Mouse (Mus musculus) CH12.LX (cell line): ENCODE measurements around the gene Tmem207. TPM values are rescaled to one million over a fixed set of nuclear protein-coding genes. Genes with fewer than 3 reads are reported as not detected.
"Not testable (repeated sequence)": the region's sequence is repeated elsewhere in the genome, so short reads cannot be mapped to it uniquely, and the experiment has no call there.

ENCODE experiments used
- DNase-seq: peaks from one replicate; pipeline ENCODE4 v3.0.0-alpha.2; 2013; ENCODE audit errors: extremely low read depth
- H3K27ac ChIP-seq: 2 replicates; pipeline ENCODE4 v1.5.1; 2012; ENCODE audit warnings: low read depth, mild to moderate bottlenecking, control low read depth, moderate library complexity; ENCODE audit not compliant: insufficient read depth
- H3K27me3 ChIP-seq: replicated peaks from 2 replicates; pipeline ENCODE3; 2012; ENCODE audit warnings: inconsistent platforms
- H3K36me3 ChIP-seq, 2 experiments: replicated peaks in 1 of 2; 2 replicates each; pipeline versions ENCODE3 to v1.6.1; 2012; ENCODE audit warnings: inconsistent platforms in 1 of 2, low read length in 1 of 2, mild to moderate bottlenecking in 1 of 2, mixed read lengths in 1 of 2, moderate library complexity in 1 of 2; ENCODE audit not compliant: control insufficient read depth in 1 of 2, insufficient read depth in 1 of 2
- H3K4me1 ChIP-seq, 2 experiments: 2 replicates each; pipeline ENCODE4 v1.6.1; 2012; ENCODE audit warnings: inconsistent platforms in 1 of 2, moderate library complexity in 1 of 2; ENCODE audit not compliant: insufficient read depth in 2 of 2, control insufficient read depth in 1 of 2
- H3K4me2 ChIP-seq: 2 replicates; pipeline ENCODE4 v1.6.1; 2012; ENCODE audit warnings: low read depth, mild to moderate bottlenecking, control low read depth; ENCODE audit not compliant: poor library complexity, insufficient read depth, severe bottlenecking
- H3K4me3 ChIP-seq, 3 experiments: fragments of 150-350 bp in 1 of 3; sonication (generic) in 1 of 3; replicated peaks in 1 of 3; 2 replicates each; pipeline versions ENCODE3 to v1.5.1; 2011 to 2012; ENCODE audit warnings: low read depth in 2 of 3, low read length in 2 of 3, mild to moderate bottlenecking in 2 of 3, moderate library complexity in 2 of 3, control low read depth in 1 of 3, improper control_type of control experiment in 1 of 3, inconsistent platforms in 1 of 3, mixed read lengths in 1 of 3; ENCODE audit not compliant: poor library complexity in 1 of 3
- H3K79me2 ChIP-seq: replicated peaks from 2 replicates; pipeline ENCODE4 v1.6.1; 2012; ENCODE audit warnings: mild to moderate bottlenecking, moderate library complexity; ENCODE audit not compliant: control insufficient read depth, poor library complexity, insufficient read depth, severe bottlenecking; ENCODE audit errors: extremely low read depth
- H3K9ac ChIP-seq: 2 replicates; pipeline ENCODE4 v1.6.1; 2012; ENCODE audit warnings: low read depth, mild to moderate bottlenecking, control low read depth, moderate library complexity; ENCODE audit not compliant: insufficient read depth
- H3K9me3 ChIP-seq: replicated peaks from 2 replicates; pipeline ENCODE3; 2012; ENCODE audit warnings: low read length, inconsistent platforms, mixed read lengths
- CHD1 ChIP-seq: IDR thresholded peaks from 2 replicates; pipeline ENCODE4 v1.6.1; 2012; ENCODE audit warnings: low read depth, low read length, improper control_type of control experiment, inconsistent platforms
- CHD2 ChIP-seq: IDR thresholded peaks from 2 replicates; pipeline ENCODE4 v1.6.1; 2011; ENCODE audit warnings: low read length, improper control_type of control experiment
- CTCF ChIP-seq, 2 experiments: IDR thresholded peaks in 1 of 2; conservative IDR thresholded peaks in 1 of 2; 2 replicates each; pipeline ENCODE4 v1.5.1; 2011 to 2012; ENCODE audit warnings: low read depth in 2 of 2, low read length in 2 of 2, improper control_type of control experiment in 1 of 2, inconsistent platforms in 1 of 2, mild to moderate bottlenecking in 1 of 2, moderate library complexity in 1 of 2
- E2F4 ChIP-seq: IDR thresholded peaks from 2 replicates; pipeline ENCODE4 v1.6.1; 2011; ENCODE audit warnings: low read depth, low read length, improper control_type of control experiment; ENCODE audit not compliant: insufficient replicate concordance
- ELF1 ChIP-seq: IDR thresholded peaks from 2 replicates; pipeline ENCODE4 v1.6.1; 2014; ENCODE audit warnings: low read depth, mild to moderate bottlenecking, inconsistent platforms, low read length, improper control_type of control experiment
- EP300 ChIP-seq: IDR thresholded peaks from 2 replicates; pipeline ENCODE4 v1.6.1; 2011; ENCODE audit warnings: low read length, improper control_type of control experiment
- ETS1 ChIP-seq: conservative IDR thresholded peaks from 2 replicates; pipeline ENCODE4 v1.6.1; 2012; ENCODE audit warnings: low read depth, mild to moderate bottlenecking, inconsistent platforms, low read length, improper control_type of control experiment, moderate library complexity
- GABPA ChIP-seq: IDR thresholded peaks from 2 replicates; pipeline ENCODE4 v1.6.1; 2012; ENCODE audit warnings: low read depth, low read length, improper control_type of control experiment, inconsistent platforms; ENCODE audit not compliant: insufficient replicate concordance
- IRF4 ChIP-seq: IDR thresholded peaks from 2 replicates; pipeline ENCODE4 v1.6.1; 2014; ENCODE audit warnings: low read depth, mild to moderate bottlenecking, inconsistent platforms, low read length, improper control_type of control experiment
- JUN ChIP-seq: IDR thresholded peaks from 2 replicates; pipeline ENCODE4 v1.6.1; 2011; ENCODE audit warnings: low read depth, mild to moderate bottlenecking, low read length, improper control_type of control experiment, moderate library complexity; ENCODE audit not compliant: insufficient read depth
- JUND ChIP-seq: conservative IDR thresholded peaks from 2 replicates; pipeline ENCODE4 v1.6.1; 2011; ENCODE audit warnings: low read depth, low read length, improper control_type of control experiment
- KAT2A ChIP-seq: IDR thresholded peaks from 2 replicates; pipeline ENCODE4 v1.6.1; 2012; ENCODE audit warnings: low read length, improper control_type of control experiment, inconsistent platforms; ENCODE audit not compliant: insufficient replicate concordance
- MAFK ChIP-seq: IDR thresholded peaks from 2 replicates; pipeline ENCODE4 v1.6.1; 2011; ENCODE audit warnings: low read length, improper control_type of control experiment; ENCODE audit not compliant: insufficient replicate concordance
- MAX ChIP-seq: IDR thresholded peaks from 2 replicates; pipeline ENCODE4 v1.6.1; 2011; ENCODE audit warnings: low read length, improper control_type of control experiment
- MAZ ChIP-seq: IDR thresholded peaks from 2 replicates; pipeline ENCODE4 v1.6.1; 2012; ENCODE audit warnings: low read depth, mild to moderate bottlenecking, inconsistent platforms, low read length, improper control_type of control experiment, moderate library complexity
- MEF2A ChIP-seq: IDR thresholded peaks from 2 replicates; pipeline ENCODE4 v1.6.1; 2014; ENCODE audit warnings: low read depth, mild to moderate bottlenecking, inconsistent platforms, low read length, improper control_type of control experiment, borderline replicate concordance
- MXI1 ChIP-seq: IDR thresholded peaks from 2 replicates; pipeline ENCODE4 v1.6.1; 2011; ENCODE audit warnings: mild to moderate bottlenecking, low read depth, low read length, improper control_type of control experiment
- MYC ChIP-seq: IDR thresholded peaks from 2 replicates; pipeline ENCODE4 v1.6.1; 2011; ENCODE audit warnings: low read depth, mild to moderate bottlenecking, improper control_type of control experiment, low read length
- NELFE ChIP-seq: IDR thresholded peaks from 2 replicates; pipeline ENCODE4 v1.6.1; 2011; ENCODE audit warnings: low read depth, low read length, improper control_type of control experiment
- NRF1 ChIP-seq: IDR thresholded peaks from 2 replicates; pipeline ENCODE4 v1.6.1; 2014; ENCODE audit warnings: low read depth, mild to moderate bottlenecking, inconsistent platforms, low read length, improper control_type of control experiment, moderate library complexity
- PAX5 ChIP-seq: IDR thresholded peaks from 2 replicates; pipeline ENCODE4 v1.6.1; 2012; ENCODE audit warnings: low read length, inconsistent platforms, mixed read lengths
- POLR2A ChIP-seq: IDR thresholded peaks from 2 replicates; pipeline ENCODE4 v1.6.1; 2011; ENCODE audit warnings: low read depth, mild to moderate bottlenecking, improper control_type of control experiment, low read length
- POLR2AphosphoS2 ChIP-seq: IDR thresholded peaks from 2 replicates; pipeline ENCODE4 v1.6.1; 2011; ENCODE audit warnings: low read depth, low read length, improper control_type of control experiment
- RAD21 ChIP-seq: IDR thresholded peaks from 2 replicates; pipeline ENCODE4 v1.6.1; 2011; ENCODE audit warnings: low read depth, mild to moderate bottlenecking, low read length, improper control_type of control experiment, moderate library complexity
- RCOR1 ChIP-seq: conservative IDR thresholded peaks from 2 replicates; pipeline ENCODE4 v1.6.1; 2012; ENCODE audit warnings: low read depth, mild to moderate bottlenecking, inconsistent platforms, low read length, improper control_type of control experiment
- SIN3A ChIP-seq: IDR thresholded peaks from 2 replicates; pipeline ENCODE4 v1.6.1; 2012; ENCODE audit warnings: low read length, improper control_type of control experiment, inconsistent platforms
- SMC3 ChIP-seq: IDR thresholded peaks from 2 replicates; pipeline ENCODE4 v1.6.1; 2011; ENCODE audit warnings: low read depth, low read length, improper control_type of control experiment
- TBP ChIP-seq: conservative IDR thresholded peaks from 2 replicates; pipeline ENCODE4 v1.6.1; 2011; ENCODE audit warnings: low read depth, low read length, improper control_type of control experiment
- TCF12 ChIP-seq: IDR thresholded peaks from 2 replicates; pipeline ENCODE4 v1.6.1; 2014; ENCODE audit warnings: low read depth, mild to moderate bottlenecking, inconsistent platforms, low read length, improper control_type of control experiment
- USF1 ChIP-seq: IDR thresholded peaks from 2 replicates; pipeline ENCODE4 v1.6.1; 2014; ENCODE audit warnings: low read depth, mild to moderate bottlenecking, inconsistent platforms, low read length, improper control_type of control experiment
- USF2 ChIP-seq: conservative IDR thresholded peaks from 2 replicates; pipeline ENCODE4 v1.6.1; 2011; ENCODE audit warnings: low read depth, low read length, improper control_type of control experiment
- ZC3H11A ChIP-seq: IDR thresholded peaks from 2 replicates; pipeline ENCODE4 v1.6.1; 2012; ENCODE audit warnings: low read depth, mild to moderate bottlenecking, inconsistent platforms, low read length, improper control_type of control experiment
- ZKSCAN1 ChIP-seq: IDR thresholded peaks from 2 replicates; pipeline ENCODE4 v1.6.1; 2012; ENCODE audit warnings: low read depth, inconsistent platforms, low read length, improper control_type of control experiment, borderline replicate concordance
- ZNF384 ChIP-seq: IDR thresholded peaks from 2 replicates; pipeline ENCODE4 v1.6.1; 2012; ENCODE audit warnings: low read depth, low read length, improper control_type of control experiment, inconsistent platforms
- dilution Hi-C: fragments of 300-500 bp; cut with MboI; formaldehyde crosslinking; loops from 2 replicates; pipeline ENCODE4 v1.14.3; 2020; ENCODE audit warnings: low sequenced_read_pairs; ENCODE audit not compliant: extremely low pct_unique_long_range_greater_than_20kb, extremely low pct_ligation_motif_present
- in situ Hi-C: fragments of 300-500 bp; cut with MboI; formaldehyde crosslinking; loops from 3 replicates; pipeline ENCODE4 v1.14.3; 2019; ENCODE audit warnings: low sequenced_read_pairs, low pct_ligation_motif_present, low pct_unique_long_range_greater_than_20kb, mixed read lengths
- polyA plus RNA-seq: library from polyadenylated mRNA; unstranded; fragments of >175 nt; gene quantifications from 2 replicates; pipeline ENCODE4 v1.2.1, GENCODE M21; 2012; ENCODE audit warnings: low read depth; ENCODE audit not compliant: insufficient read length
- total RNA-seq, 2 experiments: library from RNA; depleted of rRNA; stranded (reverse); fragments of 300-350 nt in 1 of 2; fragments of >200 nt in 1 of 2; gene quantifications; 2 replicates each; pipeline ENCODE4 v1.2.3; 2012 to 2014

Tmem207 gene
- total and polyA plus RNA-seq, 3 experiments, result not detected

DNA sequence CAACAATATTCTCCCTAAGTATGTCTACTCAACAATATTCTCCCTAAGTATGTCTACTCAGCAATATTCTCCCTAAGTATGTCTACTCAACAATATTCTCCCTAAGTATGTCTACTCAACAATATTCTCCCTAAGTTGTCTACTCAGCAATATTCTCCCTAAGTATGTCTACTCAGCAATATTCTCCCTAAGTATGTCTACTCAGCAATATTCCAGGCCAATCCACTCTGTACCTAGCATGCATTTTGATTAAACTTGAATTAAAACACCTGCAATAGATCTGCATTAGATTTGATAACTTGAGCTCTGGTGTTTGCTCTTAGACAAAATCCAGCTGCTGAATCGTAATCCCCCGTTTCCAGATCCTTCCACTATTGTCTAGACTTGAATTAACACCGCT is 26.9 kb downstream of the Tmem207 start:
- H3K27ac ChIP-seq, H3K9ac ChIP-seq, dilution Hi-C loops, H3K79me2 ChIP-seq, H3K4me3 ChIP-seq, DNase-seq, H3K27me3 ChIP-seq, H3K36me3 ChIP-seq, H3K4me2 ChIP-seq, H3K9me3 ChIP-seq, H3K4me1 ChIP-seq: not testable (repeated sequence)
- TF ChIP-seq MAFK, result peak; percentile 80
- in situ Hi-C loops, result loop anchor here (10.0 to 25.0 kb wide), 2 partner anchors 265 to 537 kb away; no protein-coding TSS in a partner anchor

DNA sequence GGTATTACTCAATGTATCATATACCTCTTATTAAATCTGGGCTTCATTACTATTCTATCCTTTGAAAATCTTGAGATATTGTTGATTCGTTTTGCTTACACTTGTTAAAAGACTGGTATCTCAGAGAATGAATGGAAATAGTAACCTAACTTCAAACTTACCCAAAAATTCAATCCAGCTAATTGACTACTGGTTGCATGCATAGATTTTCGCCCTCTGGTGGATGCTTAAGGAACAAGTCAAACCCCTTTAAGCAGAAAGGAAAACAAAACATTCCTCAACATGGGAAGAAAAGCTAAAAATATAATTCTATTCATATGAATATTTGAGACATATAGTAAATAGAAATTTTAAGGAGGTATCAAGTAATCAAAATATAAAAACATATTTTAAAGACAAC is 30.8 kb downstream of the Tmem207 start:
- H3K27me3 ChIP-seq, result no peaks in the 10 kb centered on the region
- H3K27ac ChIP-seq, result no peak overlapping the region
- no peaks in the 10 kb centered on the region for H3K9me3 ChIP-seq
- peaks cover 0 to 4% of the 10 kb centered on the region in 2 experiments; a peak in 1 of 4 replicates for H3K4me1 ChIP-seq
- in situ Hi-C loops, result no loop called here
- H3K36me3 ChIP-seq, result no peaks in the 10 kb centered on the region
- H3K4me3 ChIP-seq, result no peak overlapping the region
- H3K79me2 ChIP-seq, result no peaks in the 10 kb centered on the region
- H3K4me2 ChIP-seq, result no peak overlapping the region
- no peak overlapping the region for H3K9ac ChIP-seq
- dilution Hi-C loops, result no loop called here
- peak; percentile 41 for DNase-seq
- TF ChIP-seq MXI1 (no peak), TBP (no peak), MAX (peak; percentile 42; the same call in 1 of the 2 replicates), EP300 (no peak), MAZ (no peak), SMC3 (peak; percentile 96), GABPA (no peak), ETS1 (no peak), KAT2A (no peak), POLR2AphosphoS2 (no peak), NRF1 (no peak), CHD1 (no peak), CTCF (conservative IDR thresholded peaks at IDR 0.05 in 1 of 2, IDR thresholded peaks at IDR 0.05 in 1 of 2; ENCODE audit: low read depth in 2 of 2, low read length in 2 of 2) (peak; percentile 63 to 91), IRF4 (no peak), E2F4 (peak; percentile 17; the same call in 1 of the 2 replicates), ELF1 (no peak), POLR2A (no peak), MYC (peak; percentile 55; the same call in 1 of the 2 replicates), PAX5 (no peak), JUND (0 out of 2 replicates have a peak, but pooled peaks have one; percentile 14), TCF12 (no peak), SIN3A (no peak), CHD2 (no peak), USF2 (no peak), NELFE (peak; percentile 51; the same call in 1 of the 2 replicates), ZC3H11A (peak; percentile 57; the same call in 1 of the 2 replicates), RAD21 (peak; percentile 69), RCOR1 (no peak), ZNF384 (no peak), USF1 (no peak), MEF2A (no peak), MAFK (peak; percentile 59; the same call in 1 of the 2 replicates), ZKSCAN1 (no peak), JUN (no peak)
